Mouse (Mus musculus) embryonic stem cell, embryonic (primary cell): ENCODE results near the gene Cxcl14.

Source experiments
- CTCF ChIA-PET, 4 experiments: fragments of 300-600 bp in 2 of 4; fragments of 350-600 bp in 2 of 4; sonication (Branson Sonifier 250); formaldehyde crosslinking; loops; one replicate each; lab custom pipeline; 2022; ENCODE audit warnings: inconsistent platforms in 2 of 4; lab: Charles Lee
- POLR2A ChIA-PET, 4 experiments: fragments of 300-600 bp in 2 of 4; fragments of 350-600 bp in 2 of 4; sonication (Branson Sonifier 250); formaldehyde crosslinking; loops; one replicate each; lab custom pipeline; 2022; ENCODE audit warnings: antibody characterized with exemption in 4 of 4, inconsistent platforms in 1 of 4; lab: Charles Lee

Cxcl14 gene

GRCm38 (mm10) chr13:56249593-56250341, 46.6 kb downstream of the Cxcl14 start:
- CTCF ChIA-PET: interaction anchor here in 2 of 4 experiments (0.9 to 2.0 kb wide), 6 partner anchors 10 to 184 kb away, joined by 3 to 8 read pairs (median 4); no protein-coding TSS in a partner anchor
- POLR2A ChIA-PET: interaction anchor here in 3 of 4 experiments (0.6 to 1.8 kb wide), 7 partner anchors 11 to 115 kb away, joined by 3 to 6 read pairs (median 4); no protein-coding TSS in a partner anchor

- ChIA-PET CTCF (interaction anchor here in 3 of 4 experiments (0.7 to 3.2 kb wide), 10 partner anchors 15 to 1190 kb away, joined by 3 to 52 read pairs (median 3); no protein-coding TSS in a partner anchor), POLR2A (no interaction called here)
Measured at GRCm38 (mm10) chr13:56243104-56243503, 53.2 kb downstream of the Cxcl14 start.

- CTCF ChIA-PET: interaction anchor here in 1 of 4 experiments (1.0 kb wide), 1 partner anchor 46 kb away, joined by 6 read pairs; no protein-coding TSS in a partner anchor
- POLR2A ChIA-PET: no interaction called here
Measured at GRCm38 (mm10) chr13:56240012-56240770, 56.2 kb downstream of the Cxcl14 start.
